Mouse (Mus musculus): Measurements from ENCODE around the gene 1810065E05Rik.

Gene 1810065E05Rik

GRCm38 (mm10) chr11:58420815-58421214, at the start of gene 1810065E05Rik:
Gene 1810065E05Rik, plus strand, starts transcription at chr11:58421111.
- no peak for DNase-seq

- no peak for DNase-seq
Measured at GRCm38 (mm10) chr11:58377273-58377672, 43.6 kb upstream of the 1810065E05Rik start.

GRCm38 (mm10) chr11:58377686-58378085, 43.2 kb upstream of the 1810065E05Rik start:
- DNase-seq: no peak

GRCm38 (mm10) chr11:58378763-58379278, 42.1 kb upstream of the 1810065E05Rik start, which contains the start of gene Lypd8:
Gene Lypd8, plus strand, starts transcription at chr11:58379043.
- DNase-seq: no peak

GRCm38 (mm10) chr11:58379516-58379915, 41.4 kb upstream of the 1810065E05Rik start:
- DNase-seq: no peak

GRCm38 (mm10) chr11:58382471-58382870, 38.4 kb upstream of the 1810065E05Rik start:
- DNase-seq: no peak

- no peak for DNase-seq
Measured at GRCm38 (mm10) chr11:58399985-58400645, 20.8 kb upstream of the 1810065E05Rik start.

GRCm38 (mm10) chr11:58400655-58401054, 20.3 kb upstream of the 1810065E05Rik start:
- DNase-seq: no peak

- peak; percentile 6 for DNase-seq
Measured at GRCm38 (mm10) chr11:58408066-58408465, 12.8 kb upstream of the 1810065E05Rik start.

- DNase-seq: no peak
Measured at GRCm38 (mm10) chr11:58418336-58418735, 2.6 kb upstream of the 1810065E05Rik start.

- no peak for DNase-seq
Measured at GRCm38 (mm10) chr11:58432259-58432658, 11.3 kb downstream of the 1810065E05Rik start, which contains the start of gene Gm12253. Gene Gm12253, plus strand, starts transcription at chr11:58432559.

GRCm38 (mm10) chr11:58437866-58438265, 17.0 kb downstream of the 1810065E05Rik start:
- DNase-seq: no peak

GRCm38 (mm10) chr11:58452759-58453158, 31.8 kb downstream of the 1810065E05Rik start, which contains the start of gene Lypd9:
Gene Lypd9, minus strand, starts transcription at chr11:58452923.
- DNase-seq: no peak

- no peak for DNase-seq
Measured at GRCm38 (mm10) chr11:58453592-58453991, 32.7 kb downstream of the 1810065E05Rik start.

GRCm38 (mm10) chr11:58462170-58462569, 41.3 kb downstream of the 1810065E05Rik start, which contains the start of gene Olfr30:
Gene Olfr30, minus strand, starts transcription at chr11:58462270.
- DNase-seq: no peak

Measured in kidney, adult 11 months (tissue).